Mouse (Mus musculus) ES-E14 (cell line): ENCODE measurements around the gene Wdr4.

Source experiments
- HCFC1 ChIP-seq: IDR thresholded peaks from 2 replicates; pipeline ENCODE4 v1.6.1; 2012; ENCODE audit warnings: low read length, inconsistent platforms, borderline replicate concordance; ENCODE audit not compliant: insufficient read depth
- MAFK ChIP-seq: IDR thresholded peaks from 2 replicates; pipeline ENCODE4 v1.6.1; 2014; ENCODE audit warnings: mild to moderate bottlenecking, low read depth, low read length, inconsistent platforms; ENCODE audit not compliant: insufficient read depth
- ZC3H11A ChIP-seq: IDR thresholded peaks from 2 replicates; pipeline ENCODE4 v1.6.1; 2012; ENCODE audit warnings: low read depth, mild to moderate bottlenecking, inconsistent platforms, low read length, borderline replicate concordance
- ZNF384 ChIP-seq: IDR thresholded peaks from 2 replicates; pipeline ENCODE4 v1.6.1; 2012; ENCODE audit warnings: low read depth, low read length, inconsistent platforms

DNA sequence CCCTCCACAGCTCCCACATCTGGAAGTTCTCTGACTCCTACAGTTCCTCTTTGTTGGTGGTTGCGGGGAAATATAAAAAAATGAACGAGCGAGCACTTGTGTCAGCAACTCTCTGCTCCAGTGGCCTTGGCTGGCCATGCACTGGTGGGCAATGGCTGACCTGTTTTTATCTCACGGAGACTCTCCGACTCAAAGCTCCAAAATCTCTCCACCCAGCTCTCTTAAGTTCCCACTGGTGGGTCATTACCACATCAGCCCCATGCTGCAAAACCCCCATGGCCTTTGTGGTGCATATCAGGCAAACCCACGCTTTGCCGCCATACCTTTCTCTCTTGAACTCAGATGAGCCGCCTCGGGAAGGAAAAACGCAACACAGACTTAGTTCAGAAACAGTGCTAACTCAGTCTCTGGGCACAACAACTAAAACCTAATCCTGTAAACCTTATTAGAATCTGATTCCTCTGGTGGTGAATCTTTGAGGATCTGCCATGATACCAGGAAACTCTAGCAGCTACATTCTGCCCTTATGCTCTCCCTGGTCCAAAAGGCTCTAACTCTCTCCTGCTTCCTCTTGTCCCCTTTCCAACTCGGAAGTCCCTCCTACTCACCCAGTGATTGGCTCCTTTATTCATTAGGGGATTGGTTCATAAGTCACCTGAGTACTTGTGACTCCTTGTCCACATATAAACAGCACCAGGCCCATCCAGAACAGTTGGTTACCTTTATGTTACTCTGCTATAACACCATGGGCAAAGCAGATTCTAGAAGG, 39.4 kb upstream of the Wdr4 start:
- TF ChIP-seq ZNF384 (no peak), ZC3H11A (no peak), MAFK (no peak), HCFC1 (no peak)
